16 mouse cellular contexts compared by ENCODE assay signal in genomic region chr5:110958196-110958595, GRCm38 (mm10).
"Had no signal": no experiment of that assay in that cellular context is flagged by ENCODE, and none has a peak within 500 bp of the region (broad histone marks: within the 10 kb centered on the region; RNA-seq: fewer than 3 reads in every experiment).

No protein-coding gene starts in this region.

- H3K4me3 ChIP-seq: neural tube, embryonic 13.5 days; neural tube, embryonic 15.5 days; stomach, embryonic 15.5 days had no signal

- H3K4me1 ChIP-seq: stomach, embryonic 15.5 days had no signal

- H3K9ac ChIP-seq: neural tube, embryonic 13.5 days; neural tube, embryonic 15.5 days; stomach, embryonic 15.5 days had no signal

- H3K27ac ChIP-seq: neural tube, embryonic 13.5 days; neural tube, embryonic 15.5 days; stomach, embryonic 15.5 days; stomach, postnatal 0 days had no signal

- H3K9me3 ChIP-seq: neural tube, embryonic 13.5 days; neural tube, embryonic 15.5 days; stomach, embryonic 15.5 days had no signal

- H3K36me3 ChIP-seq: neural tube, embryonic 13.5 days; neural tube, embryonic 15.5 days; stomach, embryonic 15.5 days had no signal

- DNase-seq: retina, postnatal 1 day; right cerebral cortex, adult 18-20 months; right cerebral cortex, postnatal 14 days; right cerebral cortex, postnatal 25 days; right cerebral cortex, postnatal 4 days; spleen, adult 18-20 months; thymus, adult 18-20 months; thymus, adult 2 months; thymus, postnatal 14 days; thymus, postnatal 25 days; thymus, postnatal 36 days; thymus, postnatal 4 days had no signal

- H3K4me2 ChIP-seq: neural tube, embryonic 13.5 days; neural tube, embryonic 15.5 days; stomach, embryonic 15.5 days had no signal

- H3K27me3 ChIP-seq: neural tube, embryonic 13.5 days; neural tube, embryonic 15.5 days; stomach, embryonic 15.5 days had no signal
